Mouse (Mus musculus) natural killer cell, adult 2 months (primary cell): ENCODE results near the gene Gipc3.

Experiments
- DNase-seq, 2 experiments: peaks; one replicate each; pipeline ENCODE4 v3.0.0; 2022; ENCODE audit warnings: low spot score in 2 of 2

Gipc3 gene

GRCm38 (mm10) chr10:81321436-81321835, 21.6 kb downstream of the Gipc3 start:
- DNase-seq: no peak

DNA sequence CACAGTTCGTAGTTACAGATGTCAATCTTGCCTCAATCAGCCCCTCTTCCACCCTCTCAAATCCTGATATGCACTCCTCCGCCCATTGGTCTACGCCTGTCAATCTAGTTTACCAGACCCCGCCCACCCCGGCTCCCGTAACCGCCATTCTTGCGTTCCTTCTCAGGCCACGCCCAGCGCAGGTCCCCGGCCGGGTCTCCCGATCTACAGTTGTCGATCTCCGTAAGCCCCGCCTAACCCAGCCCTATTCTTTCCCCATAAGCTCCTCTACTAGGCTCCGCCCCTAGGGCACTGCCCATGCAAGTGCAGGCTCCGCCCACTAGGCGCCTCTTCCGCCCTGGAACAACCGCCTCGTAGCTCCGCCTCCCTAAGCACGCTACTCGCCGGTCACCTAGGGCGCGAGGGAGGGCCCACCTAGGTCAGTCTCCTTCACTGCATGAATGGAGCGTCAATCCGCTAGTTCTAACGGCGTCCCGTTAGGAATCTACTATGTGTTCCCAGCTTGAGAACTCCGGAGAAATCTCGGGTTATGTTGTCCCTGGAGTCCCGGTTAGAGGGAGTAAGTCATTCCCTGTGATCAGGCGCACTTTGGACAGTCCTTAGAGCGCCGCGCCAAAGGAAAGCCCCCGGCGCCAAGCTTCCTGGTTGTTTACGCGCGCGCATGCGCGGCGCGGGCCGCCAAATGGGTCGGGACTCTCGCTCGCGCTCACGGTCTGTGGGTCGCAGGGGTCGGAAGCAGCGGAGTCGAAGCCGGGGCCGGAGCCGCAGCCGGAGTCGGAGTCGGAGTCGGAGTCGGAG, 22.3 kb downstream of the Gipc3 start, which contains the start of gene Cactin:
Gene Cactin (plus strand): TSS at position 554 of the 798 bp plus-strand sequence.
- peak; percentile 99 for DNase-seq

- DNase-seq: no peak
These were observed 23.1 kb downstream of the Gipc3 start for GRCm38 (mm10) chr10:81319741-81320549.

GRCm38 (mm10) chr10:81319330-81319699, 23.8 kb downstream of the Gipc3 start:
- no peak for DNase-seq

DNA sequence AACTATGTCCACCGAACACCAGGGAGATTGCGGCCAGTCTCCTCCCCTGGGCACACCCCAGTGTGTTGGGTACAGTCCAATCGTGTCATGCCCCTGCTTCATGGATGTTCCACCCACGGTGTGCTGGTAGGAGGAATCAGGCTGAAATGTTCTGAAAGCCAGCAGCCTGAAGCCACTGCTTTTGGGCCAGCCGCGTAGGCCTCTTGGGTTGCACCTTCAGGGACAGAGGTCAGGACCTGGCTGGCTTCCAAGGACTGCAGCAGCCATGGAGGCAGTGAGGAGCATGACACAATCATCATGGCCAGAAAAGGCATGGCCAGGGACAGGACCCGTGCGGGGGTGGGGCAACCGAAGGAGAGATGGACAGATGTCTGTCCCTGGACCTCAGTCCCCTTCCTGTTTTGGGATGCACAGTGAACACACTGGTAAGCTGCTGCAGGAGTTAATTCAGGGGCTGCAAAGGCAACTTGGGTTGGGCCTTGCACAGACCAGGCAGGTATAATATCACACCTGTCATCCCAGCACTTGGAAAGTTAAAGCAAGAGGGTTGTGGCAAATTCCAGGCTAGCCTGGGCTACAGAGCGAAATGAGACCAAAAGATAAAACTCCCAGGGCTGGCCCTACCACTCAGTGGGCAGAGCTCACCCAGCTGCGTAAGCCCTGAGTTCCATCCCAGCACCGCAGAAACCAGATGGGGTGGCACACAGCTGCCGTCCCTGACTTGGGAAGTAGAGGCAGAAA, 24.3 kb downstream of the Gipc3 start:
- no peak for DNase-seq

DNA sequence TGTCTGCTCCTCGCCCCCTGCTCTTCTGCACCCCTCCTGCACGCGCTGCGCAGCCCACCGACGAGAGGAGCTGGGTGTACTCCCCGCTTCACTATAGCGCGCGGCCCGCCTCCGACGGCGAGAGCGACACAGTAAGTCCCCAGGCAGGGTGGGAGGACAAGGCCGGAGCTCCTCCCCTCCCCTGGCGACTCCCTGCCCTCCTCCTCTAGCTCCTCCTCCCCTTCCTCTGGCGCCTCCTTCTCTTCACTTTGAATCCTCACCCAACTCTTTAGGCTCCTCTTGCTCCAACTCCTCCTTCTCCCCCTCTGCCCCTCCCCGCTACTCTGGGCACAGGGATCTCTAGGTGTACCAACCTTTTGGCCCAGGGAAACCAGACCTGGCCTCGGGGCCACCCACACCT, 25.8 kb downstream of the Gipc3 start:
- no peak for DNase-seq

GRCm38 (mm10) chr10:81316338-81317060, 26.6 kb downstream of the Gipc3 start:
- DNase-seq: peak in 1 of 2 experiments; percentile 34

DNA sequence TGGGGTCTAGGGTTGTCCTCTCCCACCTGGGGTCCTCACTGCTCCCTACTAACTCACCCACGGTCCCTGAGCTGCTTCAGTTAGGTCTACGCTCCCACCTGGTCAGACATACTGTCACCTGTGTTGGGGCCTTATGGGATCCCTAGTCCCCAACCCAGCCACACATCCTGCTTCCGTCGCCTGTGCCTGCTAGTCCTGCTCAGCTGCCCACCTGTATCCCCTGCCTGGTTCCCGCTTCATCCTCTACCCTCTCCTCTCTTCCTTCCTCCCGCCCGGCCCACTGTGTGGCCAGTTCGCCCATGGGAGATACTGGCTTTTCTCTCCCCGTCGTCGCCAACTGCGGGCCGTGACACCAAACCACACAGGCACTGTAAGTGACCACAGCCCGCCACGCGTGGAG, 27.5 kb downstream of the Gipc3 start:
- no peak for DNase-seq

DNA sequence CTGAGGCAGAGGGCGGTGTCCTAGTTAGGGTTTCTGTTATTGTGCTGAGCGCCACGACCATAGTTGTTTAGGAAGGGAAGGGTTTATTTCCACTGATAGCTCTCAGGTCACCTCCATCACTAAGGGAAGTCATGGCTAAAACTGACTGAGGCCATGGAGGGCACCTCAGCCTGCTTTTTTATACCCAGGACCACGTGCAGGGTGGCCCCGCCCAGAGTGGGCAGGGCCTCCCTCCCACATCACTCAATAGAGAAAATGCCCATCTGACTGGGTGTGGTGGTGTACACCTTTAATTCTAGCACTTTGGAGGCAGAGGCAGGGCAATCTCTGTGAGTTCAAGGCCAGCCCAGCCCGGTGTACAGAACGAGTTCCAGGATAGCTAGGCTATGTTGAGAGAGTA, 28.9 kb downstream of the Gipc3 start:
- DNase-seq: no peak

DNA sequence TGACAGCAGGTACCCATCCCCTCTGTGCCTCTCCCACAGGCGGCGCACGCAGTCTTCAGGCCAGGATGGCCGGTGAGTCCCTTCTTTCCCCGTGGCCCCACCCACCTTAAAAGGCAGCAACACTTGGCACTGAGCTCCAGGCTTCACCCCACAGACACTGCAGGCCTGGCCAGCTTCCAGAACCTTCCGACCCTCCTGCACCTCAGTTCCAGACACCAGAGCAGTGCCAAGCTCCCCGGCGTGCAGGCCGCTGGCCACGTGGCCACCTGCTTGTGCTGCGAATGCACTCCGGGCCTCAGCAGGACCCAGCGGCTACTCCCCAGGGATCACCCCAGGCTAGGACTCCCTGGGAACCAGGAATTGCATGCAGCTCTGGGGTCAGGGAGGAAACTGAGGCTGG, 29.5 kb downstream of the Gipc3 start:
- DNase-seq: no peak

- no peak for DNase-seq
These were observed 33.5 kb downstream of the Gipc3 start for GRCm38 (mm10) chr10:81309571-81309970.

DNA sequence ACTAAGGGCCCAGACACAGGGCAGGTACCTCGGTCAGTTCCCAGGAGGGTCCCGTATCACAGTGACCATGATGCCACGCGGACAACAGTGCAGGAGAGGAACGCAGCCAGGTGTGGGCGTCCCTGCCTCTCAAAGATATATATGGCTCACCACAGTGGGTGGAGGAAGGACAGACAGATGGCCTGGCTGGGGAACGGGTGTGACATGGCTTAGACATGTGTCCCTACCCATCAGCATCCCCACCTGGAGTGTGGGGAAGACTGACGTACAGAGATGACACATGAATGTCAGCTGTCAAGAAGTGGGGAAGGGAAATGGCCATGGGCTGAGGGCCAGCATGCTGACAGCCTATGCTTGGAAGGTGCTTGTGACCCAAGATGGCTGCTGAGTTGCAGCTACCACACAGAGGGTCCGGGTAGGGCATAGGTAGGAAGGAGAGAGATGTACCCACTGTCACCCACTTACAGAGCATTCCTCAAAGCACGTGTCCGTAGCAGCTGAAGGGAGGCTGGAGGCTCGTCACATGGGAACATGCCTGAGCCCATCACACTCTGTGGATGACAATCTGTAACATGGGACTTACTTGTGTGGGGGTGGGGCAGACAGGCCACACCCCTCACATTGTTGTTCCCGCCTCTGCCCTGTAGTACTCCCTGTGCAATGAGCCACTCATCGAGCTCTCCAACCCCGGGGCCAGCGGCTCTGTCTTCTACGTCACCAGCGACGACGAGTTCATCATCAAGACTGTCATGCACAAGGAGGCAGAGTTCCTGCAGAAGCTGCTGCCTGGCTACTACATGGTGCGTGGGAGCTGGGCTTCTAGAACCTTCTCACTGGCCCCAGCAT, 36.0 kb downstream of the Gipc3 start:
- no peak for DNase-seq

GRCm38 (mm10) chr10:81306173-81306668, 36.8 kb downstream of the Gipc3 start:
- DNase-seq: no peak

DNA sequence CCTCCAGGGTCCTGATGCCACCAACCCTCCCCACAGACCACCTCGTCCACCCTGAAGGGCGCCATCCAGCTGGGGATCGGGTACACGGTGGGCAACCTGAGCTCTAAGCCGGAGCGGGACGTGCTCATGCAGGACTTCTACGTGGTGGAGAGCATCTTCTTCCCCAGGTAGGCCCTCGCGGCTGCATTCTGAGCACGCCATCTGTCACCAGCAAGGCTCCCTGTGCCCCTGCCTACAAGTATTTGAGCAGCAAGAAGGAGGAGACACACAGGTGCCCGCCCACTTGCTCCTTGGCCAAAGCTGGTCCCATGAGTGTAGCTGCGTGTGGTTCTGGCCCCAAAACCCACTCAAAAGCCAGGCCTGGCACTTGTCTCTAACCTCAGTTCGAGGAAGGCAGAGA, 37.4 kb downstream of the Gipc3 start:
- no peak for DNase-seq

DNA sequence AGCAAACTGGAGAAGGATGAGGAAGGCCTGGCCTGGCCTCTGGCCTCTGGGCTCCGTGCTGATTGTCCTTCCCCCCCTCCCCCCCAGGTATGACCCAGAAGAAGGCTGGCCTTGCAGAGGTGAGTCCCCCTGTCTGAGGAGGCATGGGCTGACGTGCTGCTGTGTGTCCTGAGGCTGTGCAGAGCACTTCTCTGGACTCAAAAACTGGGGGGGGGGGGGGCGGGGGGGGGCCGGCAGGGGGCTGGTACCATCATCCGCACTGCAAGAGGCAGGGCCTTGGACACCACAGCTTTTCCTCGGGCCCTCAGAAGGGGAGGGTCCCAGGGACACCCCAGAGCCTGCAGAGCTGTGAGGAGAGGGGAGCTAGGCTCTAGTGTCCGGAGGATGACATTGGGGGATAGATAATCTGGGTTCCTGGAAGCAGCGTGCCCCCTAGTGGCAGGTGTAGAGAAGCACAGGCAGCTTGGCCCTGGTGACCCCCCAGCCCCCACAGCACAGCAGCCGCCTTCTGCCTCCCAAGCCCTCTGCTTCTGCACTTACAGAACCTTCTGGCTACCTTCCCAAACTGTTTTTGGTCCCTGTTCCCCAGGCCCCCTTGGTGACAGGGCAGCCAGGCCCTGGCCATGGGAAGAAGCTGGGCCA, 38.3 kb downstream of the Gipc3 start:
- DNase-seq: peak; percentile 62 to 77

GRCm38 (mm10) chr10:81303761-81304160, 39.3 kb downstream of the Gipc3 start:
- peak in 1 of 2 experiments; percentile 58 for DNase-seq

DNA sequence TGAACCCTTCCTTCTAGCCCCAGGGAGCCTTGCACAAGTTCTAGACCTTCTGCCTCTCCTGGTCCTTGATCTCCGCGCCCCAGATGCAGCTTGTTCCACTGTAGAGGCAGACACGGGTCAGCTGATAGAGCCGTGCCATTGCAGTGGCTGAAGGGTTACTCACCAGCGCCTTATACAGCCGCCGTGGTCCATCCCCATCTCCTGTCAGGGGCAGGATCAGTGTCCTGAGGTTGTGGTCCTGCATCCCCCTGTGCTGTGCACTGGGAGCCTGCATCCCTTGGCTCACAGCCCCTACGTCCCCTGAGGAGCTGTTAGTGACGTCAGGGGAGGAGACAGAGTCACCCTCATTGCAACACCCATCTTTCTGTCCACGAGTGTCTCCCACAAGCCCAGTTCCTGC, 39.8 kb downstream of the Gipc3 start:
- DNase-seq: no peak

- no peak for DNase-seq
These were observed 40.3 kb downstream of the Gipc3 start for GRCm38 (mm10) chr10:81302781-81303218.

DNA sequence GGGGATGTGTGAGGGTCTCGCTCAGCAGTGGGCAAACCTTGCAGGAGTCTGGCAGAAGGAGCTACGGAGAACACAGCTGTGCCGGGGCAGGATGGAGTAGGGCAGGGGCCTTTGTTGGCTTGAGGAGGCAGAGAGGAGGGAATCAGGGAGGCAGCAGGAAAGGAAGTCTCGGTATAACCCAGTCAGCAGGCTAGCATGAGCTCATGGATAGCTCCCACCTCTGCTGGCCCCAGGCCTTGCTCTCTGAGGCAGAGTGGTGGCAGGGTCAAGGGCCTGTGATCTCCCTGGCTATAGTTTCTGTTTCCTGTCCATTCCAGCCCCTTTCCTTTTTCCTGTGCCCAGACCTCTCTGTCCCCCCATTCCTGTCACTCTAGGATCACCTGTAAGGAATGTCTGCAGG, 40.8 kb downstream of the Gipc3 start:
- no peak for DNase-seq

- peak in 1 of 2 experiments; percentile 20 for DNase-seq
These were observed 41.7 kb downstream of the Gipc3 start for GRCm38 (mm10) chr10:81301321-81301720.
